In genomic region chr6:127846521-127846920, GRCm38 (mm10) we compare ENCODE assay signal across 30 mouse cellular contexts. TPM values are rescaled to one million over a fixed set of nuclear protein-coding genes. Genes with fewer than 3 reads are reported as not detected.
A peak's percentile ranks its signal among the peaks of the same experiment; 100 is the strongest.
DNase-seq lines count a peak whose midpoint lies in the region; ATAC-seq lines count a peak whose summit lies in the region.
"Had no signal": no experiment of that assay in that cellular context is flagged by ENCODE, and none has a peak within 500 bp of the region (broad histone marks: within the 10 kb centered on the region; RNA-seq: fewer than 3 reads in every experiment).

No protein-coding gene starts in this region.

- no peaks in the 10 kb centered on the region for H3K4me1 ChIP-seq in intestine, embryonic 15.5 days (replicated peaks)
- H3K4me1 ChIP-seq: embryonic facial prominence, embryonic 12.5 days; embryonic facial prominence, embryonic 15.5 days; heart, embryonic 12.5 days; heart, embryonic 15.5 days had no signal

- peak; percentile 12 for DNase-seq in adrenal gland, adult 8-10 months
- DNase-seq in adrenal gland, postnatal 4 days (ENCODE audit: low spot score in 2 of 2), result no peak
- peak; percentile 38 for DNase-seq in 3134 (ENCODE audit: extremely low read depth, insufficient read length, low spot score)
- DNase-seq in 3T3-L1 (ENCODE audit: low read depth, low spot score), result peak; percentile 11
- peak; percentile 18 for DNase-seq in adrenal gland, postnatal 14 days
- no peak for DNase-seq in right cerebral cortex, adult 2 months (ENCODE audit: low spot score in 2 of 2)
- no peak for DNase-seq in kidney, postnatal 4 days
- DNase-seq: cerebellum, adult 11 months; cerebellum, adult 2 months; cerebellum, adult 9-11 months; cerebellum, postnatal 25 days; forebrain, postnatal 0 days; gastrocnemius, adult 2 months; gastrocnemius, postnatal 14 days; heart, adult 18-20 months; heart, postnatal 10 days; heart, postnatal 4 days had no signal

- 60% methylated on average over 6 of the region's 6 CpGs for WGBS in intestine, embryonic 15.5 days

- H3K27ac ChIP-seq in intestine, embryonic 15.5 days, result no peak overlapping the region
- H3K27ac ChIP-seq: embryonic facial prominence, embryonic 12.5 days; embryonic facial prominence, embryonic 15.5 days; gastrocnemius, adult 2 months; heart, embryonic 15.5 days; hindbrain, embryonic 14.5 days; hindbrain, postnatal 0 days had no signal

- H3K9ac ChIP-seq in intestine, embryonic 15.5 days, result no peak overlapping the region
- H3K9ac ChIP-seq: embryonic facial prominence, embryonic 12.5 days; embryonic facial prominence, embryonic 15.5 days; forebrain, postnatal 0 days; heart, embryonic 12.5 days; heart, embryonic 15.5 days; hindbrain, embryonic 14.5 days had no signal

- H3K4me2 ChIP-seq in intestine, embryonic 15.5 days (replicated peaks), result no peak overlapping the region
- H3K4me2 ChIP-seq: embryonic facial prominence, embryonic 12.5 days; embryonic facial prominence, embryonic 15.5 days; heart, embryonic 12.5 days; heart, embryonic 15.5 days; hindbrain, embryonic 14.5 days had no signal

- no peaks in the 10 kb centered on the region for H3K27me3 ChIP-seq in intestine, embryonic 15.5 days (replicated peaks)
- H3K27me3 ChIP-seq: embryonic facial prominence, embryonic 12.5 days; embryonic facial prominence, embryonic 15.5 days; heart, embryonic 15.5 days had no signal

- no peak overlapping the region for H3K4me3 ChIP-seq in intestine, embryonic 15.5 days (replicated peaks)
- H3K4me3 ChIP-seq: embryonic facial prominence, embryonic 12.5 days; embryonic facial prominence, embryonic 15.5 days; gastrocnemius, adult 2 months; heart, embryonic 12.5 days; heart, embryonic 15.5 days had no signal

- ATAC-seq in intestine, embryonic 15.5 days, result no peak
- ATAC-seq: CD4-positive, CD25-positive, alpha-beta regulatory T cell, adult 4 months; forebrain, embryonic 14.5 days; forebrain, postnatal 0 days; hindbrain, postnatal 0 days; inflammation-experienced regulatory T-cells, adult 6 months; intestine, postnatal 0 days had no signal

- no peaks in the 10 kb centered on the region for H3K9me3 ChIP-seq in intestine, embryonic 15.5 days
- H3K9me3 ChIP-seq: embryonic facial prominence, embryonic 12.5 days; embryonic facial prominence, embryonic 15.5 days; heart, embryonic 12.5 days; heart, embryonic 15.5 days had no signal

- H3K36me3 ChIP-seq in intestine, embryonic 15.5 days, result no peaks in the 10 kb centered on the region
- H3K36me3 ChIP-seq: embryonic facial prominence, embryonic 12.5 days; embryonic facial prominence, embryonic 15.5 days; heart, embryonic 12.5 days; heart, embryonic 15.5 days had no signal

RNA-seq across cellular contexts. Expression of gene Tspan11, which starts 40.9 kb away (rescaled TPM):
- 10 to 100 TPM in 2 of 4 experiments, 1 to 10 TPM in 2; 7.3 to 21.2 (median 12.3) TPM for total RNA-seq in adrenal gland, adult 8-10 months (2022)
- total RNA-seq in adrenal gland, postnatal 4 days (2021), result 1 to 10 TPM; 9.5 TPM
- total RNA-seq in adrenal gland, postnatal 14 days (2021), result 4.5 and 5.2 TPM in 2 replicates
- polyA plus RNA-seq in intestine, embryonic 15.5 days (2015; fragmentation: Nextera tagmentation; extraction: Ambion mirVana), result 2.9 and 3.2 TPM in 2 replicates
- total RNA-seq: common myeloid progenitor, adult 5-6 weeks; MEL had no signal
- polyA plus RNA-seq: CD4-positive, CD25-positive, alpha-beta regulatory T cell, adult 4 months; inflammation-experienced regulatory T-cells, adult 6 months had no signal

Comparison
In these comparisons a context has a peak if more than half of its experiments do, and no peak if none do; other contexts are left out.
1. DNase-seq: peak in adrenal gland, adult 8-10 months (single experiment), 3134 (single experiment), 3T3-L1 (single experiment) and adrenal gland, postnatal 14 days (single experiment); none in adrenal gland, postnatal 4 days (0 of 2), right cerebral cortex, adult 2 months (0 of 2) and kidney, postnatal 4 days (0 of 2).